Comparison of ENCODE assay signal across 9 mouse cellular contexts in the genomic region with DNA sequence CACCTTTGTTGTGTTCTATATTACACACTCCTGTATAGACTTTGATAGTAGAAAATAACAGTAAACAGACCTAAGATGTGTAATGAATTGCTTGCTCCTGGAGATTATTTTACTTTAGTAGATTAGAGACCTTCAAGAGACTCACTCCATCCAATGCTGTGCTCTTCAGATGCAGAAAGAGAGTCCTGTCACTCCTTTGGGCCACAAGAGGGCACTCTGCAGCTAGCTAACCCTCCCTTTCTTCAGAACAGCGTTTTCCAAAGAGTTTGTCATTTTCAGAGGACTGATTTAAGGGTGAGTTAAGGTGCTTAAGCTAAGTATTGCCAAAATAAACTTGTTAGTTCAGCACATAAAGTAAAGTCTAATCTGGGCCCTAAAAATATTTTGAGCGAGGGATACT. TPM values are rescaled to one million over a fixed set of nuclear protein-coding genes. Genes with fewer than 3 reads are reported as not detected.
A peak's percentile ranks its signal among the peaks of the same experiment; 100 is the strongest.
DNase-seq lines count a peak whose midpoint lies in the region; ATAC-seq lines count a peak whose summit lies in the region.
"Had no signal": no experiment of that assay in that cellular context is flagged by ENCODE, and none has a peak within 500 bp of the region (broad histone marks: within the 10 kb centered on the region; RNA-seq: fewer than 3 reads in every experiment).

No protein-coding gene starts in this region.

- no peak for DNase-seq in frontal cortex, postnatal 25 days (ENCODE audit: low spot score in 2 of 2)
- peak; percentile 50 for DNase-seq in testis, postnatal 10 days (ENCODE audit: low spot score)
- DNase-seq in testis, postnatal 14 days (ENCODE audit: low spot score), result no peak
- DNase-seq in cerebellum, adult 9-11 months, result peak; percentile 30
- DNase-seq in hindbrain, embryonic 14.5 days (ENCODE audit: low spot score), result peak; percentile 52
- peak; percentile 60 for DNase-seq in lung, postnatal 14 days
- peak; percentile 33 to 35 for DNase-seq in spleen, postnatal 36 days (ENCODE audit: low spot score in 2 of 2)

- no peak overlapping the region for H3K9ac ChIP-seq in hindbrain, embryonic 14.5 days
- H3K9ac ChIP-seq: stomach, embryonic 15.5 days had no signal

- WGBS in hindbrain, embryonic 14.5 days, result 66% methylated on average over 2 of the region's 2 CpGs

- H3K4me1 ChIP-seq in hindbrain, embryonic 14.5 days (replicated peaks; ENCODE audit: control insufficient read depth, insufficient read depth, low read length), result no peaks in the 10 kb centered on the region
- H3K4me1 ChIP-seq: stomach, embryonic 15.5 days had no signal

- peak; percentile 92 for ATAC-seq in frontal cortex, adult (ENCODE audit: low TSS enrichment)
- ATAC-seq in hindbrain, embryonic 14.5 days (ENCODE audit: low FRiP score), result 0 out of 2 replicates have a peak, but pooled peaks have one; percentile 11

- no peak overlapping the region for H3K4me2 ChIP-seq in hindbrain, embryonic 14.5 days (replicated peaks)
- H3K4me2 ChIP-seq: stomach, embryonic 15.5 days had no signal

- no peaks in the 10 kb centered on the region for H3K9me3 ChIP-seq in hindbrain, embryonic 14.5 days (ENCODE audit: control insufficient read depth, low read length)
- H3K9me3 ChIP-seq: stomach, embryonic 15.5 days had no signal

- H3K27me3 ChIP-seq in hindbrain, embryonic 14.5 days (ENCODE audit: control insufficient read depth, insufficient read depth, low read length), result no peaks in the 10 kb centered on the region
- H3K27me3 ChIP-seq: stomach, embryonic 15.5 days had no signal

- H3K27ac ChIP-seq in hindbrain, embryonic 14.5 days, result no peak overlapping the region
- H3K27ac ChIP-seq: stomach, embryonic 15.5 days had no signal

- peaks cover 16% of the 10 kb centered on the region for H3K36me3 ChIP-seq in hindbrain, embryonic 14.5 days (replicated peaks; ENCODE audit: control insufficient read depth, insufficient read depth)

- no peak overlapping the region for H3K4me3 ChIP-seq in hindbrain, embryonic 14.5 days (replicated peaks; ENCODE audit: low read length)
- H3K4me3 ChIP-seq: stomach, embryonic 15.5 days had no signal

RNA-seq across cellular contexts. Expression of a gene that starts 25.0 kb away (rescaled TPM):
- polyA plus RNA-seq in hindbrain, embryonic 14.5 days (2014; fragmentation: Nextera tagmentation; extraction: Ambion mirVana), result 64.9 and 68.6 TPM in 2 replicates

Comparison
In these comparisons a context has a peak if more than half of its experiments do, and no peak if none do; other contexts are left out.
1. DNase-seq: peak in testis, postnatal 10 days (single experiment), cerebellum, adult 9-11 months (single experiment), hindbrain, embryonic 14.5 days (single experiment), lung, postnatal 14 days (single experiment) and spleen, postnatal 36 days (2 of 2); none in frontal cortex, postnatal 25 days (0 of 2) and testis, postnatal 14 days (single experiment).